Mouse (Mus musculus): ENCODE results near the gene Tcf15. TPM values are rescaled to one million over a fixed set of nuclear protein-coding genes. Genes with fewer than 3 reads are reported as not detected.

The Tcf15 gene
- polyA plus RNA-seq (2015; fragmentation: Nextera tagmentation; extraction: Ambion mirVana), result 0.50 and 0.51 TPM in 2 replicates

- under 1% methylated on average over 118 of the region's 118 CpGs for WGBS (ENCODE audit: insufficient replicate concordance)
- Histone ChIP-seq H3K4me1 (replicated peaks) (peaks cover 27% of the 10 kb centered on the region), H3K9ac (no peak within 1 kb of the TSS), H3K36me3 (replicated peaks) (no peaks in the 10 kb centered on the region), H3K4me3 (replicated peaks) (peak within 1 kb of the TSS; percentile 44), H3K9me3 (replicated peaks) (no peaks in the 10 kb centered on the region), H3K4me2 (peak within 1 kb of the TSS; percentile 66), H3K27ac (replicated peaks) (no peak within 1 kb of the TSS), H3K27me3 (peaks cover 91% of the 10 kb centered on the region)
- ATAC-seq (ENCODE audit: insufficient read depth), result peak; percentile 70
Observed at GRCm38 (mm10) chr2:152143279-152144157, at the start of gene Tcf15. TSS of gene Tcf15 (plus strand) at chr2:152143561.

GRCm38 (mm10) chr2:152094856-152095545 is 48.4 kb upstream of the Tcf15 start:
- Histone ChIP-seq H3K4me1 (replicated peaks) (peaks cover 7% of the 10 kb centered on the region), H3K9ac (no peak overlapping the region), H3K36me3 (replicated peaks) (no peaks in the 10 kb centered on the region), H3K4me3 (replicated peaks) (no peak overlapping the region), H3K9me3 (replicated peaks) (no peaks in the 10 kb centered on the region), H3K27me3 (peaks cover 92% of the 10 kb centered on the region), H3K4me2 (0 out of 2 replicates have a peak overlapping the region, but pooled peaks have one; percentile 15), H3K27ac (replicated peaks) (no peak overlapping the region)
- ATAC-seq (ENCODE audit: insufficient read depth), result no peak
- WGBS (ENCODE audit: insufficient replicate concordance), result 6% methylated on average over 29 of the region's 29 CpGs

GRCm38 (mm10) chr2:152096922-152097321 is 46.4 kb upstream of the Tcf15 start:
- no peak overlapping the region for H3K4me3 ChIP-seq (replicated peaks)
- H3K27ac ChIP-seq (replicated peaks), result no peak overlapping the region
- peaks cover 89% of the 10 kb centered on the region for H3K27me3 ChIP-seq
- no peaks in the 10 kb centered on the region for H3K36me3 ChIP-seq (replicated peaks)
- H3K9ac ChIP-seq, result no peak overlapping the region
- peaks cover 7% of the 10 kb centered on the region for H3K4me1 ChIP-seq (replicated peaks)
- H3K4me2 ChIP-seq, result no peak overlapping the region
- H3K9me3 ChIP-seq (replicated peaks), result no peaks in the 10 kb centered on the region
- ATAC-seq (ENCODE audit: insufficient read depth), result no peak
- WGBS (ENCODE audit: insufficient replicate concordance), result 59% methylated on average over 2 of the region's 2 CpGs

- Histone ChIP-seq H3K4me2 (no peak overlapping the region), H3K36me3 (replicated peaks) (no peaks in the 10 kb centered on the region), H3K4me3 (replicated peaks) (no peak overlapping the region), H3K27me3 (peaks cover 89% of the 10 kb centered on the region), H3K9ac (no peak overlapping the region), H3K9me3 (replicated peaks) (no peaks in the 10 kb centered on the region), H3K4me1 (replicated peaks) (peaks cover 7% of the 10 kb centered on the region), H3K27ac (replicated peaks) (no peak overlapping the region)
- WGBS (ENCODE audit: insufficient replicate concordance), result 59% methylated on average over 11 of the region's 11 CpGs
- ATAC-seq (ENCODE audit: insufficient read depth), result no peak
Observed at GRCm38 (mm10) chr2:152097916-152098315, 45.4 kb upstream of the Tcf15 start.

GRCm38 (mm10) chr2:152099538-152099937 is 43.8 kb upstream of the Tcf15 start:
- no peaks in the 10 kb centered on the region for H3K9me3 ChIP-seq (replicated peaks)
- peaks cover 80% of the 10 kb centered on the region for H3K27me3 ChIP-seq
- no peaks in the 10 kb centered on the region for H3K36me3 ChIP-seq (replicated peaks)
- H3K4me2 ChIP-seq, result no peak overlapping the region
- 49% methylated on average over 3 of the region's 3 CpGs for WGBS (ENCODE audit: insufficient replicate concordance)
- H3K4me3 ChIP-seq (replicated peaks), result no peak overlapping the region
- no peak overlapping the region for H3K27ac ChIP-seq (replicated peaks)
- H3K9ac ChIP-seq, result no peak overlapping the region
- ATAC-seq (ENCODE audit: insufficient read depth), result no peak
- peaks cover 2% of the 10 kb centered on the region for H3K4me1 ChIP-seq (replicated peaks)

GRCm38 (mm10) chr2:152101761-152102160 is 41.6 kb upstream of the Tcf15 start:
- Histone ChIP-seq H3K27me3 (peaks cover 58% of the 10 kb centered on the region), H3K4me2 (no peak overlapping the region), H3K9me3 (replicated peaks) (no peaks in the 10 kb centered on the region), H3K36me3 (replicated peaks) (no peaks in the 10 kb centered on the region), H3K9ac (no peak overlapping the region), H3K27ac (replicated peaks) (no peak overlapping the region), H3K4me1 (replicated peaks) (peaks cover 21% of the 10 kb centered on the region), H3K4me3 (replicated peaks) (no peak overlapping the region)
- ATAC-seq (ENCODE audit: insufficient read depth), result no peak
- WGBS (ENCODE audit: insufficient replicate concordance), result 57% methylated on average over 13 of the region's 13 CpGs

- no peak overlapping the region for H3K4me3 ChIP-seq (replicated peaks)
- peaks cover 52% of the 10 kb centered on the region for H3K27me3 ChIP-seq
- H3K27ac ChIP-seq (replicated peaks), result no peak overlapping the region
- H3K4me1 ChIP-seq (replicated peaks), result peaks cover 23% of the 10 kb centered on the region
- WGBS (ENCODE audit: insufficient replicate concordance), result 45% methylated on average over 6 of the region's 6 CpGs
- H3K9ac ChIP-seq, result no peak overlapping the region
- ATAC-seq (ENCODE audit: insufficient read depth), result no peak
- H3K4me2 ChIP-seq, result no peak overlapping the region
- H3K9me3 ChIP-seq (replicated peaks), result no peaks in the 10 kb centered on the region
- H3K36me3 ChIP-seq (replicated peaks), result peaks cover 1% of the 10 kb centered on the region; the same call in 1 of the 2 replicates
Observed at GRCm38 (mm10) chr2:152102369-152102768, 41.0 kb upstream of the Tcf15 start.

- H3K4me3 ChIP-seq (replicated peaks), result peak overlapping the region; percentile 73
- peaks cover 24% of the 10 kb centered on the region; the same call in 1 of the 2 replicates for H3K36me3 ChIP-seq (replicated peaks)
- H3K9me3 ChIP-seq (replicated peaks), result no peaks in the 10 kb centered on the region
- H3K9ac ChIP-seq, result peak overlapping the region; percentile 90
- peaks cover 34% of the 10 kb centered on the region for H3K27me3 ChIP-seq
- peaks cover 23% of the 10 kb centered on the region for H3K4me1 ChIP-seq (replicated peaks)
- 12% methylated on average over 17 of the region's 17 CpGs for WGBS (ENCODE audit: insufficient replicate concordance)
- peak overlapping the region; percentile 90 for H3K4me2 ChIP-seq
- peak overlapping the region; percentile 92 for H3K27ac ChIP-seq (replicated peaks)
- peak; percentile 51 for ATAC-seq (ENCODE audit: insufficient read depth)
Observed at GRCm38 (mm10) chr2:152104711-152105317, 38.5 kb upstream of the Tcf15 start.

- WGBS (ENCODE audit: insufficient replicate concordance), result 1% methylated on average over 84 of the region's 84 CpGs
- ATAC-seq (ENCODE audit: insufficient read depth), result peak; percentile 97
- peak within 1 kb of the TSS; percentile 92 for H3K27ac ChIP-seq (replicated peaks)
- H3K27me3 ChIP-seq, result peaks cover 30% of the 10 kb centered on the region
- peak within 1 kb of the TSS; percentile 90 for H3K9ac ChIP-seq
- peak within 1 kb of the TSS; percentile 73 for H3K4me3 ChIP-seq (replicated peaks)
- peak within 1 kb of the TSS; percentile 90 for H3K4me2 ChIP-seq
- peaks cover 29% of the 10 kb centered on the region; the same call in 1 of the 2 replicates for H3K36me3 ChIP-seq (replicated peaks)
- peaks cover 23% of the 10 kb centered on the region for H3K4me1 ChIP-seq (replicated peaks)
- H3K9me3 ChIP-seq (replicated peaks), result no peaks in the 10 kb centered on the region
Observed at GRCm38 (mm10) chr2:152105318-152106224, 37.8 kb upstream of the Tcf15 start, which contains the start of gene Srxn1. TSS of gene Srxn1 (plus strand) at chr2:152105516.

- WGBS (ENCODE audit: insufficient replicate concordance), result 69% methylated on average over 3 of the region's 3 CpGs
- ATAC-seq (ENCODE audit: insufficient read depth), result no peak
- peaks cover 29% of the 10 kb centered on the region for H3K27me3 ChIP-seq
- peaks cover 29% of the 10 kb centered on the region; the same call in 1 of the 2 replicates for H3K36me3 ChIP-seq (replicated peaks)
- H3K9me3 ChIP-seq (replicated peaks), result no peaks in the 10 kb centered on the region
- H3K4me1 ChIP-seq (replicated peaks), result peaks cover 23% of the 10 kb centered on the region
- peak overlapping the region; percentile 90 for H3K9ac ChIP-seq
- peak overlapping the region; percentile 73 for H3K4me3 ChIP-seq (replicated peaks)
- H3K27ac ChIP-seq (replicated peaks), result peak overlapping the region; percentile 92
- H3K4me2 ChIP-seq, result peak overlapping the region; percentile 90
Observed at GRCm38 (mm10) chr2:152106225-152106595, 37.2 kb upstream of the Tcf15 start.
